Mouse (Mus musculus): ENCODE results near the gene Zglp1. TPM values are rescaled to one million over a fixed set of nuclear protein-coding genes. Genes with fewer than 3 reads are reported as not detected.

Zglp1 gene
- polyA plus RNA-seq, 1 experiment from 2014 or later: 1.9 TPM

GRCm38 (mm10) chr9:21015571-21016130 is 51.2 kb downstream of the Zglp1 start, which contains the start of gene Icam1:
TSS of gene Icam1 (plus strand) at chr9:21015985.
- Histone ChIP-seq H3K9ac (ENCODE audit: low read length) (no peak within 1 kb of the TSS; the same call in 1 of the 2 replicates), H3K27ac (ENCODE audit: low read depth, low read length) (0 out of 2 replicates have a peak within 1 kb of the TSS, but pooled peaks have one; percentile 6), H3K9me3 (ENCODE audit: control insufficient read depth, low read length) (no peaks in the 10 kb centered on the region), H3K4me3 (ENCODE audit: low read depth, low read length) (peak within 1 kb of the TSS; percentile 20), H3K36me3 (ENCODE audit: control insufficient read depth, insufficient read depth, low read length) (no peaks in the 10 kb centered on the region), H3K4me1 (ENCODE audit: control insufficient read depth, insufficient read depth, low read length) (peaks cover 6% of the 10 kb centered on the region; the same call in 1 of the 2 replicates), H3K4me2 (ENCODE audit: low read depth) (peak within 1 kb of the TSS; percentile 35; the same call in 1 of the 2 replicates), H3K27me3 (ENCODE audit: control insufficient read depth, insufficient read depth, low read length) (peaks cover 43% of the 10 kb centered on the region)
- no peak for DNase-seq (ENCODE audit: low spot score)
- no peak for ATAC-seq (ENCODE audit: insufficient read depth, low FRiP score, low TSS enrichment)
- under 1% methylated on average over 30 of the region's 30 CpGs for WGBS

GRCm38 (mm10) chr9:21014691-21015570 is 52.0 kb downstream of the Zglp1 start:
- Histone ChIP-seq H3K9ac (ENCODE audit: low read length) (no peak overlapping the region), H3K4me1 (ENCODE audit: control insufficient read depth, insufficient read depth, low read length) (peaks cover 6% of the 10 kb centered on the region; the same call in 1 of the 2 replicates), H3K4me2 (ENCODE audit: low read depth) (peak overlapping the region; percentile 35; the same call in 1 of the 2 replicates), H3K36me3 (ENCODE audit: control insufficient read depth, insufficient read depth, low read length) (no peaks in the 10 kb centered on the region), H3K4me3 (ENCODE audit: low read depth, low read length) (peak overlapping the region; percentile 20; the same call in 1 of the 2 replicates), H3K27me3 (ENCODE audit: control insufficient read depth, insufficient read depth, low read length) (peaks cover 43% of the 10 kb centered on the region), H3K9me3 (ENCODE audit: control insufficient read depth, low read length) (no peaks in the 10 kb centered on the region), H3K27ac (ENCODE audit: low read depth, low read length) (no peak overlapping the region)
- ATAC-seq (ENCODE audit: insufficient read depth, low FRiP score, low TSS enrichment) (no peak), DNase-seq (ENCODE audit: low spot score) (no peak)
- 2% methylated on average over 29 of the region's 29 CpGs for WGBS

MicroRNAs within 50 kb of the gene (microRNA counts, 519-probe panel; counts per million panel counts)
- 171 counts per million, percentile 57 among the panel's probes with 10 or more counts for microRNA mmu-miR-1900

Small RNAs within 50 kb of the gene (microRNA-seq; reads per million reads assigned to microRNA genes)
- gene Mir1900: not detected
- gene Mir7082: 1.0 reads per million

Other genes with a start within 250 kb of the Zglp1 start
- not detected in 2 replicates for gene Rdh8, start 248.6 kb downstream of the Zglp1 start, polyA plus RNA-seq (2014; fragmentation: Nextera tagmentation; extraction: Ambion mirVana)
- gene A230050P20Rik, start 198.5 kb downstream of the Zglp1 start, polyA plus RNA-seq (2014; fragmentation: Nextera tagmentation; extraction: Ambion mirVana): 0.65 and 0.94 TPM in 2 replicates
- gene Angptl6, start 187.4 kb downstream of the Zglp1 start, polyA plus RNA-seq (2014; fragmentation: Nextera tagmentation; extraction: Ambion mirVana): 4.0 and 5.7 TPM in 2 replicates
- 60.8 and 64.0 TPM in 2 replicates for gene Ppan, start 178.9 kb downstream of the Zglp1 start, polyA plus RNA-seq (2014; fragmentation: Nextera tagmentation; extraction: Ambion mirVana)
- 352 and 373 TPM in 2 replicates for gene Eif3g, start 168.5 kb downstream of the Zglp1 start, polyA plus RNA-seq (2014; fragmentation: Nextera tagmentation; extraction: Ambion mirVana)
- gene Dnmt1, start 107.2 kb downstream of the Zglp1 start, polyA plus RNA-seq (2014; fragmentation: Nextera tagmentation; extraction: Ambion mirVana): 70.3 and 72.7 TPM in 2 replicates
- 24.8 and 28.5 TPM in 2 replicates for gene S1pr2, start 90.3 kb downstream of the Zglp1 start, polyA plus RNA-seq (2014; fragmentation: Nextera tagmentation; extraction: Ambion mirVana)
- gene Mrpl4, start 64.4 kb downstream of the Zglp1 start, polyA plus RNA-seq (2014; fragmentation: Nextera tagmentation; extraction: Ambion mirVana): 131 and 135 TPM in 2 replicates
- gene Icam1, start 51.1 kb downstream of the Zglp1 start, polyA plus RNA-seq (2014; fragmentation: Nextera tagmentation; extraction: Ambion mirVana): 5.6 TPM in 2 replicates
- 4.2 and 5.8 TPM in 2 replicates for gene Icam4, start 37.7 kb downstream of the Zglp1 start, polyA plus RNA-seq (2014; fragmentation: Nextera tagmentation; extraction: Ambion mirVana)
- 0.11 TPM in 1 of 2 replicates, not detected in the other for gene Icam5, start 35.0 kb downstream of the Zglp1 start, polyA plus RNA-seq (2014; fragmentation: Nextera tagmentation; extraction: Ambion mirVana)
- 0.82 and 0.97 TPM in 2 replicates for gene Gm49373, start 6.0 kb upstream of the Zglp1 start, polyA plus RNA-seq (2014; fragmentation: Nextera tagmentation; extraction: Ambion mirVana)
- 52.0 and 55.5 TPM in 2 replicates for gene Fdx1l, start 6.5 kb upstream of the Zglp1 start, polyA plus RNA-seq (2014; fragmentation: Nextera tagmentation; extraction: Ambion mirVana)
- gene Gm38431, start 24.9 kb upstream of the Zglp1 start, polyA plus RNA-seq (2014; fragmentation: Nextera tagmentation; extraction: Ambion mirVana): 2.7 and 2.8 TPM in 2 replicates
- gene Raver1, start 24.9 kb upstream of the Zglp1 start, polyA plus RNA-seq (2014; fragmentation: Nextera tagmentation; extraction: Ambion mirVana): 88.4 and 90.7 TPM in 2 replicates
- gene Tyk2, start 64.2 kb upstream of the Zglp1 start, polyA plus RNA-seq (2014; fragmentation: Nextera tagmentation; extraction: Ambion mirVana): 8.6 and 9.2 TPM in 2 replicates
- 319 and 341 TPM in 2 replicates for gene Cdc37, start 82.9 kb upstream of the Zglp1 start, polyA plus RNA-seq (2014; fragmentation: Nextera tagmentation; extraction: Ambion mirVana)
- gene Pde4a, start 98.6 kb upstream of the Zglp1 start, polyA plus RNA-seq (2014; fragmentation: Nextera tagmentation; extraction: Ambion mirVana): 5.4 and 7.5 TPM in 2 replicates
- 32.3 and 34.1 TPM in 2 replicates for gene Keap1, start 172.3 kb upstream of the Zglp1 start, polyA plus RNA-seq (2014; fragmentation: Nextera tagmentation; extraction: Ambion mirVana)
- 0.73 and 1.7 TPM in 2 replicates for gene S1pr5, start 181.3 kb upstream of the Zglp1 start, polyA plus RNA-seq (2014; fragmentation: Nextera tagmentation; extraction: Ambion mirVana)
- 47.2 and 55.1 TPM in 2 replicates for gene Atg4d, start 198.2 kb upstream of the Zglp1 start, polyA plus RNA-seq (2014; fragmentation: Nextera tagmentation; extraction: Ambion mirVana)
- 15.0 and 15.5 TPM in 2 replicates for gene Kri1, start 220.9 kb upstream of the Zglp1 start, polyA plus RNA-seq (2014; fragmentation: Nextera tagmentation; extraction: Ambion mirVana)
- 79.4 and 87.1 TPM in 2 replicates for gene Cdkn2d, start 224.3 kb upstream of the Zglp1 start, polyA plus RNA-seq (2014; fragmentation: Nextera tagmentation; extraction: Ambion mirVana)
- gene Ap1m2, start 245.2 kb upstream of the Zglp1 start, polyA plus RNA-seq (2014; fragmentation: Nextera tagmentation; extraction: Ambion mirVana): 2.0 and 2.7 TPM in 2 replicates